Mouse (Mus musculus) CH12.LX (cell line): ENCODE measurements at regions not wholly inside any gene's neighbourhood (a gene's known extent, or its start where the extent isn't known, plus 50 kb on each side); places are given as distances from the start of the nearest gene placed in this dataset.

Experiments
- DNase-seq: peaks from one replicate; pipeline ENCODE4 v3.0.0-alpha.2; 2013; ENCODE audit errors: extremely low read depth
- H3K27ac ChIP-seq: 2 replicates; pipeline ENCODE4 v1.5.1; 2012; ENCODE audit warnings: low read depth, mild to moderate bottlenecking, control low read depth, moderate library complexity; ENCODE audit not compliant: insufficient read depth
- H3K27me3 ChIP-seq: replicated peaks from 2 replicates; pipeline ENCODE3; 2012; ENCODE audit warnings: inconsistent platforms
- H3K36me3 ChIP-seq, 2 experiments: replicated peaks in 1 of 2; 2 replicates each; pipeline versions ENCODE3 to v1.6.1; 2012; ENCODE audit warnings: inconsistent platforms in 1 of 2, low read length in 1 of 2, mild to moderate bottlenecking in 1 of 2, mixed read lengths in 1 of 2, moderate library complexity in 1 of 2; ENCODE audit not compliant: control insufficient read depth in 1 of 2, insufficient read depth in 1 of 2
- H3K4me1 ChIP-seq, 2 experiments: 2 replicates each; pipeline ENCODE4 v1.6.1; 2012; ENCODE audit warnings: inconsistent platforms in 1 of 2, moderate library complexity in 1 of 2; ENCODE audit not compliant: insufficient read depth in 2 of 2, control insufficient read depth in 1 of 2
- H3K4me2 ChIP-seq: 2 replicates; pipeline ENCODE4 v1.6.1; 2012; ENCODE audit warnings: low read depth, mild to moderate bottlenecking, control low read depth; ENCODE audit not compliant: poor library complexity, insufficient read depth, severe bottlenecking
- H3K4me3 ChIP-seq, 3 experiments: fragments of 150-350 bp in 1 of 3; sonication (generic) in 1 of 3; replicated peaks in 1 of 3; 2 replicates each; pipeline versions ENCODE3 to v1.5.1; 2011 to 2012; ENCODE audit warnings: low read depth in 2 of 3, low read length in 2 of 3, mild to moderate bottlenecking in 2 of 3, moderate library complexity in 2 of 3, control low read depth in 1 of 3, improper control_type of control experiment in 1 of 3, inconsistent platforms in 1 of 3, mixed read lengths in 1 of 3; ENCODE audit not compliant: poor library complexity in 1 of 3
- H3K79me2 ChIP-seq: replicated peaks from 2 replicates; pipeline ENCODE4 v1.6.1; 2012; ENCODE audit warnings: mild to moderate bottlenecking, moderate library complexity; ENCODE audit not compliant: control insufficient read depth, poor library complexity, insufficient read depth, severe bottlenecking; ENCODE audit errors: extremely low read depth
- H3K9ac ChIP-seq: 2 replicates; pipeline ENCODE4 v1.6.1; 2012; ENCODE audit warnings: low read depth, mild to moderate bottlenecking, control low read depth, moderate library complexity; ENCODE audit not compliant: insufficient read depth
- H3K9me3 ChIP-seq: replicated peaks from 2 replicates; pipeline ENCODE3; 2012; ENCODE audit warnings: low read length, inconsistent platforms, mixed read lengths
- CHD2 ChIP-seq: IDR thresholded peaks from 2 replicates; pipeline ENCODE4 v1.6.1; 2011; ENCODE audit warnings: low read length, improper control_type of control experiment
- ELF1 ChIP-seq: IDR thresholded peaks from 2 replicates; pipeline ENCODE4 v1.6.1; 2014; ENCODE audit warnings: low read depth, mild to moderate bottlenecking, inconsistent platforms, low read length, improper control_type of control experiment
- ETS1 ChIP-seq: conservative IDR thresholded peaks from 2 replicates; pipeline ENCODE4 v1.6.1; 2012; ENCODE audit warnings: low read depth, mild to moderate bottlenecking, inconsistent platforms, low read length, improper control_type of control experiment, moderate library complexity
- JUN ChIP-seq: IDR thresholded peaks from 2 replicates; pipeline ENCODE4 v1.6.1; 2011; ENCODE audit warnings: low read depth, mild to moderate bottlenecking, low read length, improper control_type of control experiment, moderate library complexity; ENCODE audit not compliant: insufficient read depth
- JUND ChIP-seq: conservative IDR thresholded peaks from 2 replicates; pipeline ENCODE4 v1.6.1; 2011; ENCODE audit warnings: low read depth, low read length, improper control_type of control experiment
- KAT2A ChIP-seq: IDR thresholded peaks from 2 replicates; pipeline ENCODE4 v1.6.1; 2012; ENCODE audit warnings: low read length, improper control_type of control experiment, inconsistent platforms; ENCODE audit not compliant: insufficient replicate concordance
- MAFK ChIP-seq: IDR thresholded peaks from 2 replicates; pipeline ENCODE4 v1.6.1; 2011; ENCODE audit warnings: low read length, improper control_type of control experiment; ENCODE audit not compliant: insufficient replicate concordance
- MXI1 ChIP-seq: IDR thresholded peaks from 2 replicates; pipeline ENCODE4 v1.6.1; 2011; ENCODE audit warnings: mild to moderate bottlenecking, low read depth, low read length, improper control_type of control experiment
- PAX5 ChIP-seq: IDR thresholded peaks from 2 replicates; pipeline ENCODE4 v1.6.1; 2012; ENCODE audit warnings: low read length, inconsistent platforms, mixed read lengths
- POLR2A ChIP-seq: IDR thresholded peaks from 2 replicates; pipeline ENCODE4 v1.6.1; 2011; ENCODE audit warnings: low read depth, mild to moderate bottlenecking, improper control_type of control experiment, low read length
- POLR2AphosphoS2 ChIP-seq: IDR thresholded peaks from 2 replicates; pipeline ENCODE4 v1.6.1; 2011; ENCODE audit warnings: low read depth, low read length, improper control_type of control experiment
- TCF12 ChIP-seq: IDR thresholded peaks from 2 replicates; pipeline ENCODE4 v1.6.1; 2014; ENCODE audit warnings: low read depth, mild to moderate bottlenecking, inconsistent platforms, low read length, improper control_type of control experiment
- UBTF ChIP-seq: IDR thresholded peaks from 2 replicates; pipeline ENCODE4 v1.6.1; 2012; ENCODE audit warnings: low read depth, mild to moderate bottlenecking, inconsistent platforms, low read length, improper control_type of control experiment, moderate library complexity
- USF1 ChIP-seq: IDR thresholded peaks from 2 replicates; pipeline ENCODE4 v1.6.1; 2014; ENCODE audit warnings: low read depth, mild to moderate bottlenecking, inconsistent platforms, low read length, improper control_type of control experiment
- USF2 ChIP-seq: conservative IDR thresholded peaks from 2 replicates; pipeline ENCODE4 v1.6.1; 2011; ENCODE audit warnings: low read depth, low read length, improper control_type of control experiment
- ZKSCAN1 ChIP-seq: IDR thresholded peaks from 2 replicates; pipeline ENCODE4 v1.6.1; 2012; ENCODE audit warnings: low read depth, inconsistent platforms, low read length, improper control_type of control experiment, borderline replicate concordance
- dilution Hi-C: fragments of 300-500 bp; cut with MboI; formaldehyde crosslinking; loops from 2 replicates; pipeline ENCODE4 v1.14.3; 2020; ENCODE audit warnings: low sequenced_read_pairs; ENCODE audit not compliant: extremely low pct_unique_long_range_greater_than_20kb, extremely low pct_ligation_motif_present
- in situ Hi-C: fragments of 300-500 bp; cut with MboI; formaldehyde crosslinking; loops from 3 replicates; pipeline ENCODE4 v1.14.3; 2019; ENCODE audit warnings: low sequenced_read_pairs, low pct_ligation_motif_present, low pct_unique_long_range_greater_than_20kb, mixed read lengths

DNA sequence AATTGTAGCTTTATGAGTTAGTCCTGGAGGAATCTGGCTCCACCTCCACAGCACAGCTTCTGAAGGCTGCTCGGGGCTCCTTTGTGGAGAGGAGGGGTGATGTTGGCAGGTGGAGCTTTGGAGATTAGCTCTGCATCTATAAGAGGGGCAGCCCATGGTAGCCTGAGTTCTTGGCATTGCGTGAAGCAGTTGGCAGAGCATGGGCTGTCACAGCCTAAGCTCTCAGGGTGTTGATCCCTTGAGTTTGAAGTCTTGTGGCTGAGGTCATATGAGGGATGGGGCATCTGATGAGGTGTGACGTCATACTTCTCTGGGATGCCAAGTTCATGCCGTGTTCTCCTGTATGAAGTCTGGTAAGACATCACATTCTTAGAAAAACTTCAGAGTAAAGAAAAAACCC, 109.5 kb downstream of the Sec23ip start:
- Histone ChIP-seq H3K9ac (no peak overlapping the region), H3K4me1 (no peaks in the 10 kb centered on the region), H3K27me3 (peaks cover 59% of the 10 kb centered on the region), H3K79me2 (no peaks in the 10 kb centered on the region), H3K36me3 (no peaks in the 10 kb centered on the region), H3K4me3 (no peak overlapping the region), H3K27ac (no peak overlapping the region), H3K9me3 (peaks cover 5% of the 10 kb centered on the region), H3K4me2 (no peak overlapping the region)
- dilution Hi-C loops = no loop called here
- in situ Hi-C loops = loop anchor here (25.0 kb wide), 1 partner anchor 458 kb away; no protein-coding TSS in a partner anchor
- TF ChIP-seq KAT2A (no peak), MAFK (no peak), POLR2A (no peak), USF2 (no peak), JUND (no peak), PAX5 (no peak), POLR2AphosphoS2 (no peak), ETS1 (no peak), ELF1 (no peak), JUN (no peak), USF1 (no peak), MXI1 (no peak), TCF12 (no peak)
- no peak for DNase-seq

DNA sequence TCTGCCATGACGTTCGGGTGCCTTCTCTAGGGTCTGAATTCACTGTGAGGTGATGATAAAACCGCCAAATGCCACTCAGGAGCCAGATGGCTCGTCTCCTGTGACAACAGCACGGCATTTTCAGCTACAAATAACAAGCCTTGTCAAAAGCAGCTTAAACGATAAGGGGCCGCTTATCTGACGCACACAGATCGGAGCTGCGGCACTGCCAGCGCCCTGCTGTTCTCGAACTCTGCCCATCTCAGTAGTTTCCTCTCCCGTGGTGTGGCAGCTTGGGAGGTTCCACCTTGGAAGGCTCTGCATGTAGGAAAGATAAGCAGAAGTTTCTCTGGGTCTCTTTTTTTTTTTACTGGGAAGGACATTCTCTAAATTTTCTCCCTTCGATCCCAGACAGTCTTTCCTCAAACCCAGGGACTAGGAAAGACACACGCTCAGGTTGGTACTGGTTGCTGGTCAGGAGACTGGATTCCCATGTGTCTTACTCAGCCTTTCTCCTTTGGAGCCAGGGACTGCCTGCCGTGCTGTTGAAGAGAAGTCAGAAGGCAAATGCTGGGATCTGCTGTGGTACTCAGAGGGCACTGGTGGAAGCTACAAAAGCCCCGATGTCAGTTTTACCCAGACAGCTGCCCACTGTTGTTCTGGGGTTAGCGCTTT, 110.1 kb downstream of the Sec23ip start:
- H3K36me3 ChIP-seq = no peaks in the 10 kb centered on the region
- no peak for TF ChIP-seq POLR2A
- no peak for TF ChIP-seq ZKSCAN1
- TF ChIP-seq CHD2 = no peak
- TF ChIP-seq MAFK = no peak
- no peak for TF ChIP-seq UBTF
- no peaks in the 10 kb centered on the region for H3K4me1 ChIP-seq
- H3K4me2 ChIP-seq = no peak overlapping the region
- H3K79me2 ChIP-seq = no peaks in the 10 kb centered on the region
- dilution Hi-C loops = no loop called here
- H3K27me3 ChIP-seq = peaks cover 58% of the 10 kb centered on the region
- H3K27ac ChIP-seq = no peak overlapping the region
- H3K9ac ChIP-seq = no peak overlapping the region
- no peak for DNase-seq
- H3K4me3 ChIP-seq = no peak overlapping the region
- peaks cover 5% of the 10 kb centered on the region for H3K9me3 ChIP-seq
- in situ Hi-C loops = loop anchor here (25.0 kb wide), 1 partner anchor 457 kb away; no protein-coding TSS in a partner anchor
